Mouse (Mus musculus) liver, embryonic 14.5 days (tissue): ENCODE data around the gene Vegfd. TPM values are rescaled to one million over a fixed set of nuclear protein-coding genes. Genes with fewer than 3 reads are reported as not detected.

Experiments
- ATAC-seq: fragments of 200-750 bp; cut with Nextera tagmentation; 2 replicates; pipeline ENCODE4 v1.8.0; 2017; ENCODE audit warnings: moderate number of reproducible peaks, mild to moderate bottlenecking, moderate library complexity; ENCODE audit not compliant: insufficient read depth
- DNase-seq, 3 experiments: peaks; one replicate each; pipeline ENCODE4 v3.0.0-alpha.2; 2012 to 2013; ENCODE audit warnings: low read depth in 3 of 3, low spot score in 3 of 3
- H3K27ac ChIP-seq: fragments of 300-500 bp; sonication (generic); 2 replicates; pipeline ENCODE4 v1.5.1; 2014; ENCODE audit warnings: moderate library complexity, mild to moderate bottlenecking, control low read depth, inconsistent platforms
- H3K27me3 ChIP-seq: fragments of 300-500 bp; sonication (generic); 2 replicates; pipeline ENCODE4 v1.6.1; 2014; ENCODE audit warnings: mild to moderate bottlenecking, low read length, moderate library complexity; ENCODE audit not compliant: control insufficient read depth, insufficient read depth
- H3K36me3 ChIP-seq: fragments of 300-500 bp; sonication (generic); replicated peaks from 2 replicates; pipeline ENCODE4 v1.6.1; 2014; ENCODE audit warnings: low read depth; ENCODE audit not compliant: control insufficient read depth, insufficient read depth
- H3K4me1 ChIP-seq, 2 experiments: fragments of 200-500 bp in 1 of 2; fragments of 300-500 bp in 1 of 2; sonication (generic) in 1 of 2; replicated peaks; 2 replicates each; pipeline ENCODE4 v1.6.1; 2012 to 2014; ENCODE audit warnings: antibody characterized with exemption in 1 of 2, inconsistent platforms in 1 of 2, low read length in 1 of 2; ENCODE audit not compliant: control insufficient read depth in 2 of 2, insufficient read depth in 2 of 2
- H3K4me2 ChIP-seq: fragments of 300-500 bp; sonication (generic); 2 replicates; pipeline ENCODE4 v1.6.1; 2014; ENCODE audit warnings: low read depth, mild to moderate bottlenecking, control low read depth, moderate library complexity
- H3K4me3 ChIP-seq, 2 experiments: fragments of 200-500 bp in 1 of 2; fragments of 300-500 bp in 1 of 2; sonication (generic) in 1 of 2; 2 replicates each; pipeline ENCODE4 v1.5.1; 2012 to 2014; ENCODE audit warnings: low read depth in 2 of 2, low read length in 2 of 2, mild to moderate bottlenecking in 2 of 2, control low read depth in 1 of 2, inconsistent platforms in 1 of 2, moderate library complexity in 1 of 2; ENCODE audit not compliant: insufficient read depth in 1 of 2
- H3K9ac ChIP-seq: fragments of 300-500 bp; sonication (generic); replicated peaks from 2 replicates; pipeline ENCODE4 v1.6.1; 2014; ENCODE audit warnings: mild to moderate bottlenecking, control low read depth, moderate library complexity
- H3K9me3 ChIP-seq: fragments of 300-500 bp; sonication (generic); 2 replicates; pipeline ENCODE4 v1.6.1; 2016; ENCODE audit warnings: low read length, mixed read lengths; ENCODE audit not compliant: control insufficient read depth
- CTCF ChIP-seq: IDR thresholded peaks from 2 replicates; pipeline ENCODE4 v1.5.1; 2016; ENCODE audit warnings: antibody characterized with exemption, low read depth, control low read depth
- EP300 ChIP-seq: IDR thresholded peaks from 2 replicates; pipeline ENCODE4 v1.6.1; 2016; ENCODE audit warnings: antibody characterized with exemption, low read depth
- WGBS: fragments of 180-500 bp; shearing (Covaris S2); extraction: QIAGEN DNeasy Blood & Tissue Kit; methylation state at CpG from one replicate; pipeline ENCODE4 v1.1.7; 2014; ENCODE audit not compliant: insufficient replicate concordance; 5-methylcytosine and 5-hydroxymethylcytosine counted together
- polyA plus RNA-seq, 2 experiments: library from polyadenylated mRNA; depleted of rRNA in 1 of 2; stranded (reverse) in 1 of 2; unstranded in 1 of 2; fragments of >200 nt; fragmentation: Nextera tagmentation in 1 of 2; extraction: Ambion mirVana in 1 of 2; gene quantifications; 2 replicates each; pipeline versions ENCODE4 v1.2.1 to v1.2.3; 2012 to 2014

The Vegfd gene
- polyA plus RNA-seq, 2 experiments = 0.69 to 1.0 TPM

DNA sequence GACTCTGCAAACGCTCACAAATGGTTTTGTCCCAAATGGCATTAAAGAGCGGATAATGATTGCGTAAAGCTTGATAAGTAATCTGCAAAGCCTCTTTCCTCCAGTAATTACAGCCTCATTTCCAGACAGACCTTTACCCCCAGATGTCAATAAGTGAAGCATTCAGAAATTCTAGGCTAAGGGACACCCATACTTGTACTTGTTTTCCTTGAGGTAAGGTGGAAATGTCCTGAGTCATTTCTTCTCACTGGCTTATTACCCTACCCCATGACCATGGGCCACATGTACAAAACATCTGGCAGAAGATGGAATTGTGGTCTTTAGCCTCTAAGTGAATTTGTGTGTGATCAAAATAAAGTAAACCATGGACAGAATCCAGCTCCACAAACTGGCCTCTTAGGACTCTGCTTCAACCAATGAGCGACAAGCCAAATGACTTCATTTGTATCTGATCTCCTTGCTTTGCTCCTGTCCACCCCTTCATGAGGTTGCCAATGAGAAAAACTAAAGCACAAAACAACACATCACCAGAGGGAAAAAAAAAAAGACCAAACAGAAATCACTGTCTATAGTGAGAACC is 27.7 kb upstream of the Vegfd start:
- Histone ChIP-seq H3K4me1 (no peaks in the 10 kb centered on the region), H3K27ac (no peak overlapping the region), H3K4me3 (no peak overlapping the region), H3K36me3 (no peaks in the 10 kb centered on the region), H3K9ac (no peak overlapping the region), H3K4me2 (no peak overlapping the region), H3K9me3 (no peaks in the 10 kb centered on the region), H3K27me3 (no peaks in the 10 kb centered on the region)
- no peak for ATAC-seq
- TF ChIP-seq EP300 = no peak
- no peak for TF ChIP-seq CTCF
- DNase-seq = no peak
- WGBS = 84% methylated on average over 4 of the region's 4 CpGs

DNA sequence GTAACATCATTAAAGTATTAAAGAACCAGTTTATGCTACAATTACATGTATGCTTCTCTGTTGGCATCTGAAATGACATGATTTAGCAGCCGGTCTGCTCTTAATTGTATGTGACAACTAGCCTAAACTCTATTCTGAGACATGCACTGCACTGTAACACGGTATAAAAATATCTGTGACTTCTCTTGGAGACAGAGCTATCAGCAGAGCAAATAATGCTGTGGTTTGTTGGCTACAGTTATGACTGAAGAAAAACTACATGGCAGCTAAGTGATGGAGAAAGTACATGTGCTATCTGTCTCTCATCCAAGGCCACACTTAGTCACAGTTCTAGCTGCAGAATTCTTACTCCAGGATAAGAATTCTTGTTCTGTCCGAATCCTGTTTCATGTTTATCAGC is 24.2 kb upstream of the Vegfd start:
- Histone ChIP-seq H3K9me3 (no peaks in the 10 kb centered on the region), H3K4me2 (no peak overlapping the region), H3K4me1 (no peaks in the 10 kb centered on the region), H3K4me3 (no peak overlapping the region), H3K27me3 (no peaks in the 10 kb centered on the region), H3K36me3 (no peaks in the 10 kb centered on the region), H3K27ac (no peak overlapping the region), H3K9ac (no peak overlapping the region)
- 58% methylated on average over 3 of the region's 3 CpGs for WGBS
- ATAC-seq = no peak
- TF ChIP-seq CTCF = no peak
- TF ChIP-seq EP300 = no peak
- no peak for DNase-seq

DNA sequence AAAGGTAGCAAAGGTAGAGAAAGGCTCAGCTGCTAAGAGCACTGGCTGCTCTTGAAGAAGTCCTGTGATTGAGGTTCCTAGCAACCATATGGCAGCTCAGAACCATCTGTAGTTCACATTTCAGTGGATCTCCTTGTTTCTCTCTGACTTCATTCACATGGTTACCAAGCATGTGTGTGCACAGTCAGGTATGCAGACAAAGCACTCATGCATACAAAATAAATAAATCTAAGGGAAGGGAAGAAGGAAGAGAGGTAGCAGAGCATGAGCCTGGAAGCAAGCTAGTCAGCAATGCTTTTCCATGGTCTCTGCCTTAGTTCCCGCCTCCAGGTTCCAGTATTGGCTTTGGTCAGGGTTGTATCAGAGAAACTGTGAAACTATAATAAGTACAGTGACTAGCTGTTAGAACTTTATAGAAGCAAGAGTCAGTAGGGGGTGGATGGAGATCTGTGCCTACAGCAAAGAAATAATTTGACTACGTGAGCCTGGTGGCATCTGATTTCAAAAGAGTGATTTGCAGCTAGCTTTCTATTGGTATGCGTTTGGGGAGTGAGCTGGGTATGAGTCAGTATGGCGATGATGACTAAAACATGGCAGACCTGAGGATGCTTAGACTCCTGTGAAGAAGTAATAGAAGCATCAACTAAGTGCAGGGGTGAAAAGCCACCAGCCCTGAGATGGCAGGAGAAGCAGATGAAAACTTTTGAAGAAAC is 7.9 kb upstream of the Vegfd start:
- Histone ChIP-seq H3K27me3 (no peaks in the 10 kb centered on the region), H3K9me3 (no peaks in the 10 kb centered on the region), H3K9ac (no peak overlapping the region), H3K4me1 (no peaks in the 10 kb centered on the region), H3K4me3 (no peak overlapping the region), H3K36me3 (no peaks in the 10 kb centered on the region), H3K27ac (no peak overlapping the region), H3K4me2 (no peak overlapping the region)
- no peak for ATAC-seq
- TF ChIP-seq CTCF = no peak
- TF ChIP-seq EP300 = no peak
- WGBS = 69% methylated on average over 4 of the region's 4 CpGs
- DNase-seq = no peak

DNA sequence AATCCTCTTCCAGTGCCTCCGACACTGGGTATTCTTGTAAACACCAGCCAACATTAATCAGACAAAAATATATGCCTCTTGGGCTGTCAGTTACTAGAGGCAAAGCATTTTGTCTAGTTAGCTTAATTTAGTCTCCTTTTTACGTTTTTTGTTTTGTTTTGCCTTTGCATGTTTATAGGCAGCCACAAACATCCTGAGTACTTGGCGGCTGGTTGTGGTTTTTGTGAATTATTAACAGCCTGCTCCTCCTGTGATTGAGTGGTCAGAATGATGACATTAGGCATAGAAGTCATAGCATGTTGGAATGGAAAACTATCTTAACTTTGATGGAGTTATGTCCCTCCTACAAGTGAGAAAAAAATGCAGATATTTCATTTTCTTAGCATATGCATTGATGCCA is 2.6 kb upstream of the Vegfd start:
- Histone ChIP-seq H3K4me3 (no peak overlapping the region), H3K27me3 (no peaks in the 10 kb centered on the region), H3K9me3 (no peaks in the 10 kb centered on the region), H3K4me1 (no peaks in the 10 kb centered on the region), H3K27ac (no peak overlapping the region), H3K9ac (no peak overlapping the region), H3K36me3 (no peaks in the 10 kb centered on the region), H3K4me2 (no peak overlapping the region)
- TF ChIP-seq EP300 = no peak
- TF ChIP-seq CTCF = no peak
- ATAC-seq (no peak), DNase-seq (no peak)
- 49% methylated on average over 3 of the region's 3 CpGs for whole genome bisulfite sequencing

DNA sequence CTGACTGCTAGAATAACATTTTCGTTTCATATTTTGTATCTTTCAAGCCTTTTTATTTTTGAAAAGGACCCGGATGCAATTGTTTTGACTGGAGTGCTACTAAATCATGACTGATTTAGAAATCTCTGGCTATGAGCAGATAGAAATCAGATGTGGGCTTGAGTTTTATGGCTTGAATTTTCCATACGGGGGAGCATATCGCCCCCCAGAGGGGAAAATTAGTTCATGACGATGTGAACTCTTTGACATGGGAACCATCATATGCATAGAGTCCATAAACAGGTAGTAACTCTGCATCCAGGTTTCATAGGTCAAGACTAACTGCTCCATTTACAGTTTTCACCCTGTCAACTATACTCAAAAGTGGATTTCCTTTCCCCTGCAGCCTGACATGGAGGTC is 1.4 kb downstream of the Vegfd start:
- TF ChIP-seq EP300 (no peak), CTCF (no peak)
- Histone ChIP-seq H3K27me3 (no peaks in the 10 kb centered on the region), H3K9ac (no peak overlapping the region), H3K36me3 (no peaks in the 10 kb centered on the region), H3K27ac (no peak overlapping the region), H3K9me3 (no peaks in the 10 kb centered on the region), H3K4me3 (no peak overlapping the region), H3K4me1 (no peaks in the 10 kb centered on the region), H3K4me2 (no peak overlapping the region)
- DNase-seq (no peak), ATAC-seq (no peak)
- 30% methylated on average over 5 of the region's 5 CpGs for WGBS
